Mouse (Mus musculus) stomach, postnatal 0 days (tissue): ENCODE results near the gene Srgn.

ENCODE experiments used
- CTCF ChIP-seq: IDR thresholded peaks from 2 replicates; pipeline ENCODE4 v1.5.1; 2016; ENCODE audit warnings: antibody characterized with exemption, low read depth, mild to moderate bottlenecking, moderate library complexity
- EP300 ChIP-seq: optimal IDR thresholded peaks from 2 replicates; pipeline ENCODE3; 2016; ENCODE audit warnings: antibody characterized with exemption

GRCm38 (mm10) chr10:62570126-62570871 lies 43.0 kb upstream of the Srgn start:
- TF ChIP-seq EP300 (no peak), CTCF (no peak)
